Mouse (Mus musculus): ENCODE measurements around the gene Plxdc1.

Plxdc1 gene

DNA sequence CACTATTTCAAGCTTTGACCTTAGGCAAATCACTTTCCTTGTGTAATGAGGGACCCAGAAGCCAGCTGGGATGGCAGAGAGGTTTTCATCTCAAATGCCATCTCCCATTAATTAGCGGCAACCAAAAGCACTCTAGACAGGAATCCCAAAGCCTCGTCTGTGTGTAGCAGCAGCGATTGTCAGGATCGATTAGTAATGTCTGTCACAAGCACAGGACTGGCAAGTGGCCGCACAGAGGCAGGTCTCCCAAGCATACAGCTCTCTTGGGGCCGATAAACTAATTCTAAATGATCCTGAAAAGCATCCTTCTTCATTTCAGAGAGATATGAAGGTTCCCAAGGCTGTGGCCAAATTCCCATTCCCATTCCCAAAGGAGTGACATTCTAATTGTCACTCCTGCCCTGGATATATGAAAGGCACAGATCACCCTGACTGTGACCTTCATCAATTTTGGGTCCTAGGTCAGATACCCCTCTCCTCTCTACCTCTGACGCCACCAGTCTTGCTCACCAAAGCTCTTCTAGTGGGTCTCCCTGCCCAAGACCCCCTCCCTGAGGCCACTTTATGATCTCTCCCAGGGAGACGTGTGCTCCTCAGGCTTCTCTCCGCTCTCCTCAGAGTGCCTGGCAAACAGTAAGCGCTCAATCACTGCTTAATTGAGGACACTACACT, 6.3 kb downstream of the Plxdc1 start:
- Histone ChIP-seq H3K4me1 (replicated peaks; ENCODE audit: low read depth, low read length) (peaks cover 92% of the 10 kb centered on the region), H3K9me3 (ENCODE audit: low read length) (no peaks in the 10 kb centered on the region), H3K4me3 (replicated peaks; ENCODE audit: low read length) (peak overlapping the region; percentile 53), H3K36me3 (ENCODE audit: insufficient read depth, low read length) (peaks cover 26% of the 10 kb centered on the region), H3K27me3 (ENCODE audit: insufficient read depth, low read length) (no peaks in the 10 kb centered on the region)
- TF ChIP-seq POU5F1 (IDR thresholded peaks at IDR 0.05; ENCODE audit: borderline replicate concordance, low read length), result no peak
- TF ChIP-seq NANOG (IDR thresholded peaks at IDR 0.05; ENCODE audit: borderline replicate concordance, low read length), result no peak
- no peak for TF ChIP-seq CTCF (conservative IDR thresholded peaks at IDR 0.05; ENCODE audit: low read length)

DNA sequence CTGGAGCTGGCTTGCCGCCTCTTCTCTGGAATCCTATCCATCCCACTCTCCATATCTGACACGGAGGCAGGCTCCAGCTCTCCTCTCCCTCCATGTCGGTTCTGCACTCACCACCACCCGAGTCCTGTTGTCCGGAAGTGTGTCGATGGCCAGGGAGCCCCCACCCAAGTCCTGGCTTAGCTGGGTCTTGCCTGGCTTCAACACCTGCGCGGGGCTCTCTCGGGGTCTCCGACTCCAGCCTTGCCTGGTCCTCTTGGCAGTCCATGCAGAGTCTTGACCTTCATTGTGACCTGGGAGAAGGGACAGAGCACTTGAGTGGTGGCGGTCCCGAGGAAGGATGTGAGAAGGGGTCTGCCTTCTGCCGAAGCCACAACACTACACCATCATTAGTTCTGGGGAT, 7.9 kb downstream of the Plxdc1 start:
- Histone ChIP-seq H3K4me3 (replicated peaks; ENCODE audit: low read length) (0 out of 2 replicates have a peak overlapping the region, but pooled peaks have one; percentile 30), H3K36me3 (ENCODE audit: insufficient read depth, low read length) (peaks cover 42% of the 10 kb centered on the region), H3K27me3 (ENCODE audit: insufficient read depth, low read length) (no peaks in the 10 kb centered on the region), H3K4me1 (replicated peaks; ENCODE audit: low read depth, low read length) (peaks cover 77% of the 10 kb centered on the region), H3K9me3 (ENCODE audit: low read length) (no peaks in the 10 kb centered on the region)
- TF ChIP-seq NANOG (IDR thresholded peaks at IDR 0.05; ENCODE audit: borderline replicate concordance, low read length) (no peak), POU5F1 (IDR thresholded peaks at IDR 0.05; ENCODE audit: borderline replicate concordance, low read length) (no peak), CTCF (conservative IDR thresholded peaks at IDR 0.05; ENCODE audit: low read length) (no peak)

DNA sequence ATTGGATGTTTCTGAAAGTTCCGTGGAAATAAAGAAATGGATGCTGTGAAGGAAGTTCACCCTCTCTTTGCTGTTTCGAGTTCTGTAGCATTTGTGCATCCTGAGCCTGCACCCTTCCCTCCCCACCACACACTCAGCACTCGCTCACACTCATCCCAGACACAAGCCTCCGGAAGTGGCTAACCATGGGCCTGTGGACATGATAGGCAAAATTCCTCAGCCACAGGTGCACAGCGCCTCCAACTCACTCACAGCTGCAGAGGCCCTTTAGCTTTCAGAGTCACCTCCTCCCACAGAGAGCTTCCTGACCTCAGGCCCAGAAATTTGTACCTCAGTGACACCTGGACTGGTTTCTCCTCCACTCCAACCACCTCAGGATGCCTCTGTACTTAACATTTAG, 8.4 kb downstream of the Plxdc1 start:
- Histone ChIP-seq H3K27me3 (ENCODE audit: insufficient read depth, low read length) (no peaks in the 10 kb centered on the region), H3K4me1 (replicated peaks; ENCODE audit: low read depth, low read length) (peaks cover 72% of the 10 kb centered on the region), H3K9me3 (ENCODE audit: low read length) (no peaks in the 10 kb centered on the region), H3K36me3 (ENCODE audit: insufficient read depth, low read length) (peaks cover 47% of the 10 kb centered on the region), H3K4me3 (replicated peaks; ENCODE audit: low read length) (peak overlapping the region; percentile 30)
- TF ChIP-seq CTCF (conservative IDR thresholded peaks at IDR 0.05; ENCODE audit: low read length), result no peak
- TF ChIP-seq POU5F1 (IDR thresholded peaks at IDR 0.05; ENCODE audit: borderline replicate concordance, low read length), result no peak
- no peak for TF ChIP-seq NANOG (IDR thresholded peaks at IDR 0.05; ENCODE audit: borderline replicate concordance, low read length)

DNA sequence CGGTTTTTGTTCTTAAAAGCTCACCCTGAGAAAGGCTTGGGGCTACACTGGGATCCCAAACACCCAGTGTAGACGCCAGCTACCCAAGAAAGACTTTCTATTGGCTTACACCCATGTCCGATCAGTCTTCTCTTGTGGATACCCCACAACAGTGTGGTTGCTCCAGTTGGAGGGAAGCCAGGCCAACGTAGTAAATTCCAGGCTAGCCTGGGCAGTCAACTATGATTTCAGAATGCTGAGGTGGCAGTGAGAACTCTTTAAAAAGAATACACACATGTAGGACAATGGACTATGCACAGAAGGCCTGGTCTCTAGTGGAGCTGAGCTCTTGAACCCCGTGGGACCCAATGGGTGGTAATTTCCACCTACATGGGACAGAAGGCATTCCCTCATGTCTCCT, 11.5 kb downstream of the Plxdc1 start:
- no peaks in the 10 kb centered on the region for H3K9me3 ChIP-seq (ENCODE audit: low read length)
- no peak overlapping the region for H3K4me3 ChIP-seq (replicated peaks; ENCODE audit: low read length)
- H3K27me3 ChIP-seq (ENCODE audit: insufficient read depth, low read length), result no peaks in the 10 kb centered on the region
- H3K36me3 ChIP-seq (ENCODE audit: insufficient read depth, low read length), result peaks cover 55% of the 10 kb centered on the region
- H3K4me1 ChIP-seq (replicated peaks; ENCODE audit: low read depth, low read length), result peaks cover 66% of the 10 kb centered on the region
- no peak for TF ChIP-seq CTCF (conservative IDR thresholded peaks at IDR 0.05; ENCODE audit: low read length)
- TF ChIP-seq NANOG (IDR thresholded peaks at IDR 0.05; ENCODE audit: borderline replicate concordance, low read length), result no peak
- TF ChIP-seq POU5F1 (IDR thresholded peaks at IDR 0.05; ENCODE audit: borderline replicate concordance, low read length), result no peak

DNA sequence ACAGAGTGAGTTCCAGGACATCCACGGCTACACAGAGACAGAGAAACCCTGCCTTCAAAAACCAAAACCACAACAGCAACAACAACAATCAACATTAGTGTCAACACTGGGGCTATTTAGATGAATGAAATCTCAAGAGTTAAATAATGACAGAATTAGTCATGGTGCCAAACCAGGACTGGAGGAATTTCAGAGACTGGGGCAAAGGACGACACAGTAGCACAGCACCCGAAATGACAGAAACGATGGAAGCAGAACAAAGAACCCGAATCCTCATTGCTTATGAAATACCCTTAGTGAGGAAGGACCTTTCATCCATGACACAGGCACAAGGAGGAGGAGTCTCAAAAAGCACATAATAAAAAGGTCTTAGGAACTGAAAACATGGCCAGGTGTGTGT, 12.1 kb downstream of the Plxdc1 start:
- Histone ChIP-seq H3K4me1 (replicated peaks; ENCODE audit: low read depth, low read length) (peaks cover 59% of the 10 kb centered on the region), H3K27me3 (ENCODE audit: insufficient read depth, low read length) (no peaks in the 10 kb centered on the region), H3K4me3 (replicated peaks; ENCODE audit: low read length) (no peak overlapping the region), H3K36me3 (ENCODE audit: insufficient read depth, low read length) (peaks cover 55% of the 10 kb centered on the region), H3K9me3 (ENCODE audit: low read length) (no peaks in the 10 kb centered on the region)
- TF ChIP-seq NANOG (IDR thresholded peaks at IDR 0.05; ENCODE audit: borderline replicate concordance, low read length), result no peak
- no peak for TF ChIP-seq POU5F1 (IDR thresholded peaks at IDR 0.05; ENCODE audit: borderline replicate concordance, low read length)
- no peak for TF ChIP-seq CTCF (conservative IDR thresholded peaks at IDR 0.05; ENCODE audit: low read length)

DNA sequence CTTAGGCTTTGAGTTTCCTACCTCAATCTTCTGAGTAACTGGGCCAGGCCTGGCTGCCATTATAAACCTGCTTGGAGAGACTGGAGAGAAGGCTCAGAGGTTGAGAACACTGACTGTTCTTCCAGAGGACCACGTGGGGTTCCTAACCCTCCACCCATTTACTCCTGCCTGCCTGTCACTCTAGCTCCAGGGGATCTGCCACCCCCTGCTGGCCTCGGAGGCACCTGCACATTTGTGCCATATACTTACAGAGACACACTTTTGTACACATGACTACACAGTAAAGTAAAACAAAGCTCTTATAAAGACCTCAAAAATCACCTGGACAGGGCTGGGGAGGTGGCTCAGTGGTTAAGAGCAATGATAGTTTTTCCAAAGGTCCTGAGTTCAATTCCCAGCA, 13.8 kb downstream of the Plxdc1 start:
- Histone ChIP-seq H3K27me3 (ENCODE audit: insufficient read depth, low read length) (no peaks in the 10 kb centered on the region), H3K4me1 (replicated peaks; ENCODE audit: low read depth, low read length) (peaks cover 45% of the 10 kb centered on the region), H3K36me3 (ENCODE audit: insufficient read depth, low read length) (peaks cover 45% of the 10 kb centered on the region), H3K4me3 (replicated peaks; ENCODE audit: low read length) (no peak overlapping the region), H3K9me3 (ENCODE audit: low read length) (no peaks in the 10 kb centered on the region)
- TF ChIP-seq CTCF (conservative IDR thresholded peaks at IDR 0.05; ENCODE audit: low read length), result no peak; the same call in 1 of the 2 replicates
- no peak for TF ChIP-seq NANOG (IDR thresholded peaks at IDR 0.05; ENCODE audit: borderline replicate concordance, low read length)
- TF ChIP-seq POU5F1 (IDR thresholded peaks at IDR 0.05; ENCODE audit: borderline replicate concordance, low read length), result no peak

DNA sequence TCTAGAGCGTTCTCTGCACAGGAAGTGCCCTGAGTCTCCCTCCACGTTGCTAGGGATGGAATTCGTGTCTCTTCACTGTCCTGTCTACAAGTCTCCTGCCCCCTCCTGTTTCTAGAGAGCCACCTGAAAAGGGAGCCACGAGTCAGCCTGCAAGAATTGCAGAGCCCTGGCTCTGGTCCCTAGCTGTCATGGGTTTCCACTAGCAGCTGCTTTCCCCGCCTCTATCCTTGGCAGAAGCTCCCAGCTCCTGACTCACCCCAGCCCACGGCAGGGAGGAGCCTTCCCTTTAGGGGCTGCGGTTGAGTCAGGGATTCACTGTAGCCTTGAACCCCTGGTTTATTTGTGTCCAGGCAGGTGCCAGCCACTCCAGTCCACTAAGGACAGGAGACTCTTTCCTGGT, 15.0 kb downstream of the Plxdc1 start:
- no peaks in the 10 kb centered on the region for H3K9me3 ChIP-seq (ENCODE audit: low read length)
- no peak for TF ChIP-seq POU5F1 (IDR thresholded peaks at IDR 0.05; ENCODE audit: borderline replicate concordance, low read length)
- TF ChIP-seq NANOG (IDR thresholded peaks at IDR 0.05; ENCODE audit: borderline replicate concordance, low read length), result no peak
- no peak for TF ChIP-seq CTCF (conservative IDR thresholded peaks at IDR 0.05; ENCODE audit: low read length)
- H3K36me3 ChIP-seq (ENCODE audit: insufficient read depth, low read length), result peaks cover 40% of the 10 kb centered on the region
- no peaks in the 10 kb centered on the region for H3K27me3 ChIP-seq (ENCODE audit: insufficient read depth, low read length)
- peaks cover 45% of the 10 kb centered on the region for H3K4me1 ChIP-seq (replicated peaks; ENCODE audit: low read depth, low read length)
- no peak overlapping the region for H3K4me3 ChIP-seq (replicated peaks; ENCODE audit: low read length)

DNA sequence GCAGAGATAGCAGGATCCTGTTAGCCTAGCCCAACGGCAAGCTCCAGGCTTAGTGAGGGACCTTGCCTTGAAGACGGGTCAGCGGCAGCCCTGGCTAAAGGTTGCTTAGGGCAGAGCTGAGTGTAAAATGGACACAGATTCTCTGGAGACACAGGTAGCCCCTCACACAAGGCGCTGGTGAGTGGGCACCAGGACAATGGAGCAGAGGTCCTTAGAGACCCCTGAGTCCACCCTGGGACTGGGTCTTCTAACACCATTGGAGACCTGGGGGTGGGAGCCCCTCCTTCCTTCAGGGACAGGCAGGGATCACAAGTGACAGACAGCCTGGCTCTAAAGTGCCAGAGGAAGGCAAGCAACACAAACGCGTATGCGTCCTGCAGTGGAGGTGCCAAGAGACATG, 15.5 kb downstream of the Plxdc1 start:
- Histone ChIP-seq H3K27me3 (ENCODE audit: insufficient read depth, low read length) (no peaks in the 10 kb centered on the region), H3K36me3 (ENCODE audit: insufficient read depth, low read length) (peaks cover 36% of the 10 kb centered on the region), H3K4me1 (replicated peaks; ENCODE audit: low read depth, low read length) (peaks cover 40% of the 10 kb centered on the region), H3K4me3 (replicated peaks; ENCODE audit: low read length) (no peak overlapping the region), H3K9me3 (ENCODE audit: low read length) (no peaks in the 10 kb centered on the region)
- TF ChIP-seq POU5F1 (IDR thresholded peaks at IDR 0.05; ENCODE audit: borderline replicate concordance, low read length), result no peak
- no peak for TF ChIP-seq NANOG (IDR thresholded peaks at IDR 0.05; ENCODE audit: borderline replicate concordance, low read length)
- no peak for TF ChIP-seq CTCF (conservative IDR thresholded peaks at IDR 0.05; ENCODE audit: low read length)

DNA sequence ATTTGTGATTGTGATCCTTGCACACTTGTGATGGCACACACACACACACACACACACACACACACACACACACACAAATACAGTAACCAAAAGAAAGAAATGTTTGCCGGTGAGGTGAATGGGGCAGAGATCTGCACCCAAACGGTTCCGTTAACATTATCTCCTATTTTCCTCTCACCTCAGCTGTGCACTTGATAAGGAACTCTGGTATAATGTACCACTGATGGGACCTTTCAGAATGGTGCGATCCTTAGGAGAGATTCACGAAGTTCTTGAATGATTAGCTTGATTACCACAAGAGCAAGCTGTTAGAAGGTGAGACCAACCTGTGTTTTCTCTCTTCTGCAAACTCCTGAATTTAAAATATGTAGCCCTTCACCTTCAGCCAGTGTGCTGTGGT, 17.9 kb downstream of the Plxdc1 start:
- TF ChIP-seq CTCF (conservative IDR thresholded peaks at IDR 0.05; ENCODE audit: low read length) (no peak), POU5F1 (IDR thresholded peaks at IDR 0.05; ENCODE audit: borderline replicate concordance, low read length) (no peak), NANOG (IDR thresholded peaks at IDR 0.05; ENCODE audit: borderline replicate concordance, low read length) (no peak)
- Histone ChIP-seq H3K36me3 (ENCODE audit: insufficient read depth, low read length) (peaks cover 13% of the 10 kb centered on the region), H3K27me3 (ENCODE audit: insufficient read depth, low read length) (no peaks in the 10 kb centered on the region), H3K9me3 (ENCODE audit: low read length) (no peaks in the 10 kb centered on the region), H3K4me3 (replicated peaks; ENCODE audit: low read length) (no peak overlapping the region), H3K4me1 (replicated peaks; ENCODE audit: low read depth, low read length) (peaks cover 43% of the 10 kb centered on the region)

Measured in E14TG2a.4 (cell line).